Mouse (Mus musculus): ENCODE results near the gene Sdsl.

Gene Sdsl

DNA sequence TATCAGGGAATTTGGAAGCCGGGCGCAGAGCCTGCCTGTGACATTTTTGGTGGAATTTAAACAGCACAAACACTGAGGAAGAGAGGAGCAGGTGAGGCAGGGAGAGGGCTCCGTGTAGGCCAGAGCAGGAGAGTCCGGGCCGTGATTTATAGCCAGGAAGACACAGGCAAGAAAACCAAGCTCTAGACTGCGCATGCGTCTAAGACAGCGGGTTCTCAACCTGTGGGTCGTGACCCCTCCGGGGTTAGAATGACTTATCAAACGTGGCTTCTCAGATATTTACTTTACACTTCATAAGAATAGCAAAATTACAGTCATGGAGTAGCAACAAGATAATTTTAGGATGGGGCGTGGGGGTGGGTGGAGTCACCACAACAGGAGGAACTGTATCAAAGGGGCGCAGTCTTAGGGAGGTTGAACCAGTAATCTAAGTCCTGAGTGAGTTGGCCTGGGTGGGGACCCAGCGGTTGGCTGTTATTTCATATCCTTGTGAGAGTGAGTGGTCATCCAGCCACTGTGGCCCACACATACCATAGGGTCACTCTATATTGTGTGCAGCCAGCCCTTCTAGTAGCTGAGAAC lies 17.8 kb downstream of the Sdsl start:
- no peak for DNase-seq

GRCm38 (mm10) chr5:120447305-120447704 lies 25.3 kb downstream of the Sdsl start:
- peak; percentile 54 for DNase-seq

DNA sequence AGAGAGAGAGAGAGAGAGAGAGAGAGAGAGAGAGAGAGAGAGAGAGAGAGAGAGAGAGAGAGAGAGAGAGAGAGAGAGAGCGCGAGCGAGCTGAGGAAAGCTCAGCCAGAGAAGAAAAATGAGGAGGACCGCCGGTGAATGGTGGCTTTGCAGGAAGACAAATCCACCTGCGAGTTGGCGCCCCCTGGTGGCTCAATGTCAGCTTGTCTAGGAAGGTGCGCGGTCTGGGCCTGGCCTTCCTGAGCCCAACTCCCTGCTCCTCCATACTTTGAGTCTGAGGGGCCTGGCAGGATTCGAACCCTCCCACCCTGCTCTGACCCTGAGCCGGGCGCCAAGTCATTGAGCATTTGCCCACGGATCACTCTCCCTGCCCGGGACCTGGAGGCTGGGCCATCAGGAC lies 31.9 kb downstream of the Sdsl start:
- DNase-seq, result peak; percentile 86

- no peak for DNase-seq
Observed at GRCm38 (mm10) chr5:120439887-120440670, 32.5 kb downstream of the Sdsl start.

DNA sequence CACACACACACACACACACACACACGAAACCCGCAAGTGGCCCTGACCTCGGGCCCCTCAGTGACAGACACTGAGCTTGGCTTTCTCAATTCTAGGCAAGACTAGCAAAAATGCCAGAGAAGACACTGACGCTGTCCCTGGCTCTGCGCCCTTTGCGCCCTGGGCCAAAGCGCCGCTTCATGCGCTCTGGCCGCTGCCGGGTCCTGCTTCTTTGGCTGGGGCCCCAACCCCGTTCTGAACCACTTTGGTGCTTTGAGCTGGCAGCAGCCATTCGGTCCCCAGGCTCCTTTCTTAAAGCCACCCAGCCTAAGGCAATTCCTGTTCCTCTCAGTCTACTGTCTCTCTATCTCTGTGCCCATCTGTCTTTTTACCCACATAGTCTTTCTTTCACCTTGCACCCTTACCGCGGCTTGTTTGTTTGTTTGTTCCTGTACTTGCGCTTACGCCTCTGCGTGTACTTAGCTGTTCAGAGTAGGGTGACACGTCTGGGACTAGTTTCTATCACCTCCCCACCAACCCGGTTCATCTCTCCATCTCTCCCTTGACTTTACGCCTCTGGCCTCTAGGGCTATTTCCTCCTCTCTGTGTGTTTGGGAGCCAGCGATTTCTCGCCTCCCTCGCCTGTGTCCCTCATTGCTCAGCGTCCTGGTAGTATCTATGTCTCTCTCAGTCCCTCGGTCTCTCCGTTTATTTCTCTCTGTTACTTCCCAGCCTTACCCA lies 33.5 kb downstream of the Sdsl start:
- no peak for DNase-seq

DNA sequence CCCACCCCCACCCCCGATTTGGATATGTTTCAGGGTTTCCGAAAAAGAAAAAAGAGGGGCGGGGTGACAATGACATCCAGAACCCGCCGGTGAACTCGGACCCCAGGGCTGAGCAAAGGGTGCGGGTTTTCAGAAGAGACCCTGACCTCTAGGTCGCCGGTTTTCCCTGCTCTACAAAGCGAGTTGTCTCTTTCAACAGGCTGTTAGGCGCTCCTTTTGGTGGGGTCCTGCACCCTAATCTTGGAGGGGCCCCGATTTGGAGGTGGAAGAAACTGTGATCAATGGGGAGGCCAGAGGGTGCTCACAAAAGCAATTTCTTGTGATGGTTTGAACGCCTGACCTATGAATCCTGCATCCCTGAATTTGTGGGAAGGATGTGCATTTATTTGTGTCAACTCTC lies 34.1 kb downstream of the Sdsl start:
- DNase-seq, result no peak

DNA sequence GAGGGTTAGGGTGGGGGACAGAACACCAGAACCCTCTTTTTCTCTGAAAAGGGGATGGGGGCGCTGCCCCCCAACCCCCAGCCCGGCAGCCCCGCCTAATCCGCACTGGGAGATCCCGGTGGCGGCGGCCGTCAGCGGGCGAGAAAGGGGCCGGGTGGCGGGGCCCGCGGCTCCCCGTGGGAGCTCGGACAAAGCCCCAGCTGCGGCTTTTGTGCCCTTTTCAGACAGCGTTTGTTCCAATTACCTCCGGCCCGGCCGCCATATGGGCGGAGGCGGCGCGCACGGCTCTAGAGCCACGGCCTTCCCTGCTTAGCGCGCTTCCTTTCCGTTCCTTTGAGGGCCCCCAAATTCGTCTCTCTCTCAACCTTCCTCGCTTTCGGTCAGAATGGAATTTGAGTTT lies 34.6 kb downstream of the Sdsl start:
- DNase-seq, result no peak

DNA sequence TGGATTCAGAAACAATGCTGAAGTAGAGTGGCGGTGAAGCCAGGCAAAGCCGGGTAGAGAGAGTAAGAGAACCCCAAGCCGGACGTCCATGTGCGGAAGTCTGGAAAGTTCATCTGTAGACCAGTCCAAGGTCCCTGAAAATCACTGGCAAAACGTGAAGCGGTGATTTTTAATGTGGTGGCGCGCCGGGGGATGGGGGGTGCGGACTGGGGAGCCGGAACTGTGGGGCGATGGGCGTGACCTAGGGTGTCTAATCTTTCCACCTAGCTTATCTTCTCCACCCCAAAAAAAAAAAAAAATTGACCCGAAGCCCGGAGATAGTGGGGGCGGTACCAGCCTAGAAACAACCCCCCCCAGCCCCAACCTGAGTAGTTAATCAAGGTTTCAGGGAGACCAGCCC lies 35.1 kb downstream of the Sdsl start:
- no peak for DNase-seq

DNA sequence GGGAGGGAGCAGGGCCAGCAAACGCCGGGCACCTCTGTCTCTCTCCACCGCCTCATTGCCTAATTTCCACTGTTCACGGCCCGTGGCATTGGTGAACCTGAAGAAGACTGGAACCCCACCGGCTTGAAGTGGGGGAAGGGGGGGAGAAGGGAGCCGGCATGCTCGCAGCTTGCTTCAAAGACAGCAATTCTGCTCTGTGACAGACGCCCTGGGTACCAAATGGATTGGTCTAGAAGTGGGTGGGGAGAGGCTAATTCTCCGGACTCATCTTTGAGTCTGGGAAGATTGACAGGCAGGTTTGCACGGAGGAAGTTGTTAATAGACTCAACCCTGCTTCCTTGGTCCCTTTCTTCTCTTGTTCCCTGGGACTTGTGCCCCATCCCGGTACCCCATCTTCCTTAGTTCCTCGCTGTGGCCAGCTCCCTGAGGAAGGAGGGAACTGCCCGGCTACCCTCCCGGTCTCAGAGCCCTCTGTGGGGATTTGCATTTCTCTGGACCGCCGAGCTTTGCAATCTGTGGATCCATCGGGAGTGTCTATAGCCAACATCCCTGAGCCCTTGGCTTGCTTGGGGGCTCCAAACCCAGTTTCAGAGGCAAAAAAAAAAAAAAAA lies 35.6 kb downstream of the Sdsl start:
- DNase-seq, result no peak

DNA sequence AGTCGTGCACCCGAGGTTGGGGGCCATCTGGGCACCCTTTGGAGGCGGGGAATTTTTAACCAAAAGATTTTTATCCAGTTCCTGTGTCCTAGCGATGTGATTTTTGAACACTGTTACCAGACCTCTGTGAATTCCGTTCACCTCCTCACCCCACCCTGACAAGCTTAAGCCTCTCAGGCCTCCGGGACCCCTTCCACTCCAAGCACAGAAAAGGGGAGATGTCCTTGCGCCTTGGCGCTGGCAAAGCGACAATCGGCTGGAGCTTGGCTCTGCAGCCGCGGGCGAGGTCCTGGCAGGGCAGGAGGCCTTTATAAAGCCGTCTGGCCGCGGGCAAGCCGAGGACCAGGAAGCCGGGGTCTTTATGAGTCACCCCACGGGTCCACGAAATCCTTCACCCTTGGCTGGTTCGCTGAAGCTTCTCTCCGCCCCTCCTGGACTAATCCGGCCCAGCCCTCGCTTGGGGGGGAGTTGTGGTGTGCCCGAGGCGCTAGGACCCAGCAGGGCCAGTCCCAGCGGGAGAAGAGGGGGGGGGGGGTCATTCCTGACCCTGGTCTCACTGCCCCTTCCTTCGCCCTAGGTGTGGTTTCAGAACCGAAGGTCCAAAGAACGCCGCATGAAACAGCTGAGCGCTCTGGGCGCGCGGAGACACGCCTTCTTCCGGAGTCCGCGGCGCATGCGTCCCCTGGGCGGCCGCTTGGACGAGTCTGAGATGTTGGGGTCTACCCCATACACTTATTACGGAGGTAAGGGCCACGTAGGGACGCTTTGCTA lies 36.7 kb downstream of the Sdsl start:
- DNase-seq, result no peak

DNA sequence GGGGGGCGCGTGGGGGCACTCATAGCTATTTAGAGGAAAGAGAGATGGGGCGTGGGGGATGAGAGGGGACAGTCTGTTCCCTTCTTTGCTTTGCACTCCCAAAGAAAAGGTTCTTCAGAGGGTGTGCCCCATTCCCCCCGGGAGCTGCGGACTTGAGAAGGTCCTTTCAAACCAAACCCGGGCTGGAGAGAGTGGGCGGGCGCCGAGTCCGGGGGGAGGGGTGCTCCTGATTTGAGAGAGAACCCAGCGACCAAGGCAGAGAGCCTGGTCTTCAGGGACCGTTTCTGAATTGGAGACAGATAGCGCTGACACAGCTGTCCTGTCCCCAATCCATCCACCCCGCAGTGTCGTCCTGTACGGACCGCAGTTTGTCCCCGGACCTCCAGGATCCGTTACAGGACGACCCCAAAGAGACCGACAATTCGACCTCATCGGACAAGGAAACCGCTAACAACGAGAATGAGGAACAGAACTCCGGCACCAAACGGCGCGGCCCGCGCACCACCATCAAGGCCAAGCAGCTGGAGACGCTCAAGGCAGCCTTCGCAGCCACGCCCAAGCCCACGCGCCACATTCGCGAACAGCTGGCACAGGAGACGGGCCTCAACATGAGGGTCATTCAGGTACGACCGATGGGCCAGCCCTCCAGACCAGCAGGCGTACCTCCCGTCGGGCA lies 37.5 kb downstream of the Sdsl start:
- no peak for DNase-seq

- no peak for DNase-seq
Observed at GRCm38 (mm10) chr5:120434231-120434735, 38.3 kb downstream of the Sdsl start.

DNA sequence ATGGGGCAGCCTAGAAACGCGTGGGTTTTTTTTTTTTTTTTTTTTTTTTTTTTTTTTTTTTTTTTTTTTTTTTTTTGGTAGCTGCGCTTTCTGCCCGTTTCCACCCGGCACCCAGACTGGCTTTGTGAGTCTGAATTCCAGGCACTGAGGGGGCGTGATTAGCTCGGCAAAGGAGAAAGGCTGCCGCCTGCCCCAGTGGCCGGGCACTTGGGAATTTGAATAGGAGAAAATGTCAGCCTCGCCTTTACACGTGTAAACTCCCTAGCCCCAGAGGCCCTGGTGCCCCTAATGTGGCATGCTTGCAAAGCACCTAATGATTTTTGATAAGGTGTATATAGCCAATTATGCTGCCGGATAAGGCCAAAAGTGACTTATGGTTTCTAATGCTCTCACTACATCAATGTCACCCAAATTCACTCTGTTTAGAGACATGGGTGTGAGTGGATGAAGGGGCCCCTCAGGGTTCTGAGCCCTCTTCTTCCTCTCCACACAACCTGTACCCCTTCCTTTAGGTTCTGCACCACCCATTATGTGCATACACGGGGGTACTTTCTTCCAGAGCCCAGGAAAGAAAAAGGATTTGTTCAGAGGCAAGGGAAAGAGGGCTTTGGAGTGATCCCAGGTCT lies 39.4 kb downstream of the Sdsl start:
- no peak for DNase-seq

DNA sequence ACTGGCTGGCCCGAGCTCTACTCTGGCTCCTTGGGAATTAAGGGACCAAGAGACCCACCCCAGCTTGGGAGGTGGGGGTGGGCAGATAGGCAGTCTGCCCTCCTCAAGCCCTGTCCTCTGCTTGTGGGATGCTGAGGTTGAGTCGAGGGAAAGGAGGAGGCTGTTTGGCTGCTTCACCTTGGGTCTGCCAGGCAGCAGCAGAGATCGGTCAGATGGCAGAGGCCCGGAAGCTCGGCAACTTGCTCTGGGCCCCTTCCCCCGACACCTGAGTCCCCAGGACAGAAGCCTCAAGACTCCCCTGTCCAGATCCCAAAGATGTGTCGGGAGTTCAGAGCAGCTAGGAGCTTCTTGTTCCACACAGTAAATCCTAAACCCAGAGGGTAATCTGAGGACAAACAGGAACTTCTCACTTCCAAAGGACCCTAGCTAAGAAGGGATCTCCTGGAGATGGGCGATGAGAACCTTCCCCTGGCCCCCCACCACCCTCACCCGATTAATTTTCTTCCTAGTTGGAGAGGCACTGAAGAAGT lies 40.1 kb downstream of the Sdsl start:
- DNase-seq, result no peak

GRCm38 (mm10) chr5:120431649-120432485 lies 40.7 kb downstream of the Sdsl start, which contains the start of gene Lhx5:
Gene Lhx5 (plus strand): TSS chr5:120431699.
- no peak for DNase-seq

GRCm38 (mm10) chr5:120431001-120431583 lies 41.5 kb downstream of the Sdsl start:
- no peak for DNase-seq

DNA sequence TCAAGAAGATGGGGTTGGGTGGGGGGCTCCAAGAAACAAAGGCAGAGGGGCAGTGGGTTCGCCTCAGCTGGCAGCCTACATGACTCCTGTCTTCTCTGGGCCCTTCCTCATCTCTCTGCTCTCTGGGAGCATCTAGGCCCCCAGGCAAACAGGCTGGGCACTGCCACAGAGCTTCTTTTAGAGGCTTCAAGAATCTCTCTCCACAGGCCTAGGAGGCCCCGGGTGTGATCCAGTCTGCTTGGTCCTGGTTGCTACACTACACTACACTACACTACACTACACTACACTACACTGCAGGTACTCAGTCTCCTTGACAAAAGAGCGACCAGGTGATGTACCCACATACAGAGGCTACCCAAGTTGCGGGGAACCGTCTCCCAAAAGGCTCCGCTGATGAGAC lies 42.9 kb downstream of the Sdsl start:
- no peak for DNase-seq

DNA sequence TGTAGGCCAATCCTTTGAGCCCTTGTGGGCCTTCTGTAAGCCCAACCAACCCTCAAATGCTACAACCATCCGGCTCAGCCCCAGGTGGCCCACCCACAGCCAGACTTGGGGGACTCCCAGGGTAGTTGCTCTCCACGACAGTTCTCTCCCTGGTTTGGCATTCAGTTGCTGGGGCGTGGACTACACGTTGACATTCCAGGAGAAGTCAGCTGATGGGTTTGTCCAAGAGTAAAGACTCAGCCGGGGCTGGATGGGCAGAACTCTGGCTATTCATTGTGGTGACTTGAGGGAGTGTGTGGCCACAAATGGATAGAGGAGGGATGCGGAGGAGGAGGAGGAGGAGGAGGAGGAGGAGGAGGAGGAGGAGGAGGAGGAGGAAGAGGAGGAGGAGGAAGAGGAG lies 43.6 kb downstream of the Sdsl start:
- no peak for DNase-seq

DNA sequence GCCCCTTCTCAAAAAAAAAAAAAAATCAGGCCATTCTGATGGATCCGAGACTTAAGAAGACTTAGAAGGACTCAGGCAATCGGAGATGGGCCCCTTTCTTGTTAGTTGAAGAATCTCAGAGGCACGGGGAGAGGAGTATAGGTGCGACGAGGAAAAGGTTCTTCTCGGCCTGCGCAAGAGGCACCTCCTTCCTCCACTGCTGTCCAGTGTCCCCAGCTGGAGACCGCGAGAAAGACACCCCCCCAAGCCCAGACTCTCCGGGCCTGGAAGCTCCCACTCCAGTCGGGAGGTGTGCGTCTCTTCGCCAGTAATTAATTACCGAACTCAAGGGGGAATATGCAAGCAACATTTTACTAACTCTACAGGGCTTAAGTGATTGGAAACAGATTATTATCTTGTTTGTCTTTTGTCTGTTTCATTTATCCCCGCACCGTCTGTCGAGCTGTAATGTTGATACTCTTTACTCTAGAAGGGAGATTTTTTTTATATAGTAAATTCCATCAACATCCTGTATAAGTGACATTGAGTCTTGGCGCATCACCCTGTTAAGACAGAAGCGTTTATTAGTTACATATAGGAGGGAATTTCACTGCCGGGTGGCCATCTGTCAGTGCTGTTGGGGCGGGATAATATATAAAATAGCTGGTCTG lies 44.3 kb downstream of the Sdsl start:
- no peak for DNase-seq
